Mouse (Mus musculus) G1E (cell line): ENCODE measurements around the gene Rpap3.

Experiments
- CTCF ChIP-seq: IDR thresholded peaks from 2 replicates; pipeline ENCODE4 v1.5.1; 2012; ENCODE audit warnings: low read depth, low read length, inconsistent platforms, mixed read lengths
- GATA1 ChIP-seq: IDR thresholded peaks from 2 replicates; pipeline ENCODE4 v1.6.1; 2012; ENCODE audit warnings: borderline replicate concordance, low read length, inconsistent platforms, mixed read lengths
- POLR2AphosphoS5 ChIP-seq: IDR thresholded peaks from 2 replicates; pipeline ENCODE4 v1.6.1; 2012; ENCODE audit warnings: low read depth, low read length, inconsistent platforms; ENCODE audit not compliant: insufficient replicate concordance
- TAL1 ChIP-seq: conservative IDR thresholded peaks from 2 replicates; pipeline ENCODE4 v1.6.1; 2012; ENCODE audit warnings: low read depth, low read length, inconsistent platforms, mixed read lengths

GRCm38 (mm10) chr15:97670554-97670953, 35.1 kb downstream of the Rpap3 start:
- TF ChIP-seq POLR2AphosphoS5 (no peak), GATA1 (no peak), CTCF (no peak), TAL1 (no peak)
